Mouse (Mus musculus) cerebellum, adult 2 months (tissue): ENCODE data around the gene Ccdc149.

Experiments used
- CTCF ChIP-seq: fragments of 200-500 bp; IDR thresholded peaks from 2 replicates; pipeline ENCODE4 v1.5.1; 2011; ENCODE audit warnings: low read depth, mild to moderate bottlenecking, control low read depth, low read length, moderate library complexity, borderline replicate concordance; ENCODE audit not compliant: insufficient read depth
- POLR2A ChIP-seq: fragments of 200-500 bp; IDR thresholded peaks from 2 replicates; pipeline ENCODE4 v1.6.1; 2011; ENCODE audit warnings: low read length, control low read depth, borderline replicate concordance; ENCODE audit not compliant: insufficient read depth

DNA sequence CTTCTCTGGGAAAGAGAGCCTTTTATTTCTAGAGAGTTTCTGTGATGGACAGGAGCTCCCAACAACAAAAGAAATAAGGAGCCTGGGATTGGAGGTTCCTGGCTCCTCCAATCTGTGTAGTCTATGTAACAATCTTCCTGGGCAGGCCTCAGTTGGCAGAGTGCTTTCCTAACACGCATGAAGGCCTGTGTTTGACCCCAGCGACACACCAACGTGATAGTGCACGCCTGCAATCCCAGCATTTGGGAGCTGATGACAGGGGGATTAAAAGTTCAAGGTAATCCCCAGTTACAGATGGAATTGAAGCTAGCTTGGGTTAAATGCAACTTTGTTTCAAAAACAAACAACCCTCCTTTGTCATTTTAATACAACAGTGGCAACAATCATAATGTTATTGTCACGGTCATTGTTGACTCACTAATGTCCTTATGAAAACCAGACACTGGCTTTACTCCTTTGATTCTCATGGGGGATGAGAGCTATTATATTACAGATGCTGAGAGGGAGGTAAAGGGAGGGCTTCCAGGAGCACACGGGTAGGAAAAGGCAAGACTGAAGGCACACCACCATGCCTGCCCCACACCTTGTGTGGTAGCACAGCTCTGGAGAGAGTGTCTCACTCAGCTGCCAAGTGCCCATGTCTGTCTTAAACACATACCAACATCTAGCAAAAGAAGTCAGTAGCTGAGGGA, 108.4 kb downstream of the Ccdc149 start:
- TF ChIP-seq CTCF (no peak), POLR2A (no peak)
